Mouse (Mus musculus): ENCODE measurements around the gene Chchd1. TPM values are rescaled to one million over a fixed set of nuclear protein-coding genes. Genes with fewer than 3 reads are reported as not detected.
"Not testable (repeated sequence)": the region's sequence is repeated elsewhere in the genome, so short reads cannot be mapped to it uniquely, and the experiment has no call there.

The Chchd1 gene
- polyA plus RNA-seq, 1 experiment: 106 TPM

DNA sequence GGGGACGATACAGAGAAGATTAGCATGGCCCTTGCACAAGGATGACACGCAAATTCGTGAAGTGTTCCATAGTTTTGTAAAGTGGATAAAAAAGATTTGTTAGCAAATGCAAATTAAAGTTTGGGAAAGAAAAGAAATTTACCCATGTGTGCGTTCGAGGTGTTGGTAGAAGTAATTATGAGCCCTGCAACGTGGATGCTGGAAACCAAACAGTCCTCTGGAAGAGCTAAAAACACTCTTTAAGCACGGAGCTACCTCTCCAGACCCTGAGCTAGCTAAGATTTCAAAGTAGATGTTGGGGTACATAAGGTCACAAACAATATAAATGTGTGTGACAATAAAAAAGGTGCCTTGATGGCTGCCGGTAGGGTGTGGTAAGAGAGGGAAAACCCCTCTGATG, 1.3 kb upstream of the Chchd1 start:
- Histone ChIP-seq H3K4me3 (replicated peaks; ENCODE audit: control insufficient read depth, low read depth, low read length) (no peak overlapping the region), H3K4me1 (ENCODE audit: control insufficient read depth, insufficient read depth, low read length) (peaks cover 1% of the 10 kb centered on the region; the same call in 1 of the 2 replicates), H3K27ac (ENCODE audit: control insufficient read depth, insufficient read depth, low read depth, low read length, poor library complexity) (no peak overlapping the region)
- WGBS: 79% methylated on average over 8 of the region's 8 CpGs
- TF ChIP-seq CTCF (IDR thresholded peaks at IDR 0.05; ENCODE audit: control insufficient read depth, insufficient read depth, low read length) (no peak), POLR2A (IDR thresholded peaks at IDR 0.05; ENCODE audit: borderline replicate concordance, control insufficient read depth, low read depth, low read length) (no peak)

DNA sequence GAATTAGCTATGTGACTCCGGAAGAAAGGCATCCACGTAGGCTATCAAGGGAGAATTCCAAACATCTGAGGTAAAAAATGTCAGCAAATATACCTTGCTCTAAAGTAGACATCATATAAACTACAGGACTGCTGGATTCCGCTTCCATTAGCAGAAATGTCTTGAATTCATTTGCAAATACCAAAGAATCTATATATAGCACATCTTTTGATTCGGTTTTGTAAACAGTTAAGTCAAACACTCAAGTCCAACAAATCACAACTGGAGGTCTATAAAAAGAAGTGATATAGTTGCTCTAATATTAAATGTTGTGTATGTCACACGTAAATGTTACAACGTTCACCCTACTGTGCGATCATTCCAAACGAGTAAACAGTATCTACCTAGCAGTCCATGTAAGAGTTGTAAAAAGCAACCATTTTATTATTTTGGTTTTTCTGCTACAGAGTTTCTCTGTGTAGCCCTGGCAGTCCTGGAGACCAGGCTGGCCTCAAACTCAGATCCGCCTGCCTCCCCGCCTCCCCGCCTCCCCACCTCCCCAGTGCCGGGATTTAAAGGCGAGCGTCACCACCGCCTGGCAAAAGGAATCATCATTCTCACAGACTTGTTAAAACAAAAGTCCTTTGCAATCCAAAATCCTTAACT, 588 bp upstream of the Chchd1 start:
- Histone ChIP-seq H3K4me3 (replicated peaks; ENCODE audit: control insufficient read depth, low read depth, low read length) (peak overlapping the region; percentile 91), H3K4me1 (ENCODE audit: control insufficient read depth, insufficient read depth, low read length) (no peaks in the 10 kb centered on the region; the same call in 1 of the 2 replicates), H3K27ac (ENCODE audit: control insufficient read depth, insufficient read depth, low read depth, low read length, poor library complexity) (peak overlapping the region; percentile 24; the same call in 1 of the 2 replicates)
- TF ChIP-seq POLR2A (IDR thresholded peaks at IDR 0.05; ENCODE audit: borderline replicate concordance, control insufficient read depth, low read depth, low read length) (no peak), CTCF (IDR thresholded peaks at IDR 0.05; ENCODE audit: control insufficient read depth, insufficient read depth, low read length) (no peak)
- 14% methylated on average over 15 of the region's 15 CpGs for WGBS

DNA sequence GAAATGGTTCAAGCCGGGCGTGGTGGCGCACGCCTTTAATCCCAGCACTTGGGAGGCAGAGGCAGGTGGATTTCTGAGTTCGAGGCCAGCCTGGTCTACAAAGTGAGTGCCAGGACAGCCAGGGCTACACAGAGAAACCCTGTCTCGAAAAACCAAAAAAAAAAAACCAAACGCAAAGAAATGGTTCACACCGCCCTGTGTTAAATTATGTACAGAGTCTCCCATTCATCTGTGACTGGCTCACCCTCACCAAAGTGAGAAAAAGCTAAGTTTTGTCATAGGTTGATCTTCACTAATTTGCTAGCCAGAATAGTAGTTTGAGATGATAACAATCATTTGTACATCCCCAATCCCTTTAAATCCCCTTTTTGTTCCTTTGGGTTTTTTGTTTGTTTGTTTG, 655 bp downstream of the Chchd1 start:
- Histone ChIP-seq H3K27ac (ENCODE audit: control insufficient read depth, insufficient read depth, low read depth, low read length, poor library complexity) (peak overlapping the region; percentile 82), H3K4me3 (replicated peaks; ENCODE audit: control insufficient read depth, low read depth, low read length) (peak overlapping the region; percentile 91)
- H3K4me1 ChIP-seq (ENCODE audit: control insufficient read depth, insufficient read depth, low read length): not testable (repeated sequence)
- WGBS: 6% methylated on average over 8 of the region's 8 CpGs

DNA sequence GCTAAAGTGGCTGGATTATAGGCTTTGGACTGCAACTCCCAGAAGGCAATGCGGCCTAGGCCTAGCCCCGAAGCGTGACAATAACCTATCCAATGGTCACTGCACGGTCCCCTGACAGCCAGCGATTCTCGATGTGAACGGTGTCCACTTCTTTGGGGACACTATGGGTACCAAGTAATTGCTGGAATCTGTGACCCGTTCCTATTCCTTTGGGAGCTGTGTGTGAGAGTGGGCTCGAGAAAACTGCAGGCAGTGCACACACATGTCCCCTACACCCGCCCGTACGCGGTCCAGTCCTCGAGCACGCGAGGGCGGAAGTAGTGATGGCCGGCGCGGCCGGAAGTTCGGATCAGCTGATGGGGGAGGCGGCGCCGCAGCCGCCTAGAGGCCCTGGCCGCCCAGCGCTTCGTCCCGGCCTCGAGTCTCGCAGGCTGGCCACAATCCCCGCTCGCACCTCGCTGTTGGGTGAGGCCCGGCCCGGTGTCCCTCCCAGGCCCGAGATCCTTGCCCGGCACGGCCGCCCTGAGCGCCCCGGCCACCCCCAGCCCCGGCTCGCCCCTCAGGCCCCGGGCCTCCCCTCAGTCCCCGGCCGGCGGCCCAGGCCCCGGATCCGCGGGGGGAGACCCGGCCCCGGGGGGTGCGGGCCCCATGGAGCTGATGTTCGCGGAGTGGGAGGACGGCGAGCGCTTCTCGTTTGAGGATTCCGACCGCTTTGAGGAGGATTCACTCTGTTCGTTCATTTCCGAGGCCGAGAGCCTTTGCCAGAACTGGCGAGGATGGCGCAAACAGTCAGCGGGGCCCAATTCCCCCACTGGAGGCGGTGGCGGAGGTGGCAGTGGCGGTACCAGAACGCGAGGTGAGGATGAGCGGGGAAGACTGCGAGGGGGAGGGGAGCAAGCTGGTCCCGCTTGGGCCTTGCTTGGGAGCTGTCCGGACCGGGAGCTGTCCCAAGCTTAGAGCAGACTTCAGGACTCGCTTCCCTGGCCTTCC, 4.7 kb downstream of the Chchd1 start, which contains the start of gene Zswim8:
TSS of gene Zswim8 (plus strand) at position 352 of the 990 bp plus-strand sequence.
- peak; percentile 89; the same call in 1 of the 2 replicates for TF ChIP-seq POLR2A (IDR thresholded peaks at IDR 0.05; ENCODE audit: borderline replicate concordance, control insufficient read depth, low read depth, low read length)
- TF ChIP-seq CTCF (IDR thresholded peaks at IDR 0.05; ENCODE audit: control insufficient read depth, insufficient read depth, low read length): peak; percentile 18; the same call in 1 of the 2 replicates
- H3K4me3 ChIP-seq (replicated peaks; ENCODE audit: control insufficient read depth, low read depth, low read length): peak within 1 kb of the TSS; percentile 79
- H3K27ac ChIP-seq (ENCODE audit: control insufficient read depth, insufficient read depth, low read depth, low read length, poor library complexity): peak within 1 kb of the TSS; percentile 25
- WGBS: under 1% methylated on average over 80 of the region's 80 CpGs
- peaks cover 1% of the 10 kb centered on the region; the same call in 1 of the 2 replicates for H3K4me1 ChIP-seq (ENCODE audit: control insufficient read depth, insufficient read depth, low read length)

DNA sequence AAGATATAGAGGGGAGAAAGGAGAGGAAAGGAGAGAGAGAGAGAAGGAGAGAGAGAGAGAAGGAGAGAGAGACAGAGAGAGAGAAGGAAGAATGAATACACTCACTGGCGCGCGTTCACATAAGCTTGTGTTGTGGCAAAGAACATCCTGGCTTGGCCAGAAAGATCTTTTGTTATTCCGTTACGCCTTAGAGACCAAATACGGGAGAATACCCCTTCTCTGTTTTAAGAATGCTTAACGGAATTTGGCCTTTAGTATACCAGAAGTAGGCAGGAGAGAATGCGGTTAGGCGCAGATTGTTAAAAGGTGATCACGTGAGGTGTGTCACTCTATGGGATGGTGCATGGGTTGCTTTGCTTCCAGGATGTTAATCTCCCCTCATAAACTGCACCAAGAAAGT, 5.4 kb downstream of the Chchd1 start:
- H3K27ac ChIP-seq (ENCODE audit: control insufficient read depth, insufficient read depth, low read depth, low read length, poor library complexity): peak overlapping the region; percentile 25; the same call in 1 of the 2 replicates
- 4% methylated on average over 10 of the region's 10 CpGs for WGBS
- H3K4me1 ChIP-seq (ENCODE audit: control insufficient read depth, insufficient read depth, low read length): peaks cover 1% of the 10 kb centered on the region; the same call in 1 of the 2 replicates
- peak overlapping the region; percentile 79 for H3K4me3 ChIP-seq (replicated peaks; ENCODE audit: control insufficient read depth, low read depth, low read length)
- TF ChIP-seq CTCF (IDR thresholded peaks at IDR 0.05; ENCODE audit: control insufficient read depth, insufficient read depth, low read length) (no peak), POLR2A (IDR thresholded peaks at IDR 0.05; ENCODE audit: borderline replicate concordance, control insufficient read depth, low read depth, low read length) (no peak)

DNA sequence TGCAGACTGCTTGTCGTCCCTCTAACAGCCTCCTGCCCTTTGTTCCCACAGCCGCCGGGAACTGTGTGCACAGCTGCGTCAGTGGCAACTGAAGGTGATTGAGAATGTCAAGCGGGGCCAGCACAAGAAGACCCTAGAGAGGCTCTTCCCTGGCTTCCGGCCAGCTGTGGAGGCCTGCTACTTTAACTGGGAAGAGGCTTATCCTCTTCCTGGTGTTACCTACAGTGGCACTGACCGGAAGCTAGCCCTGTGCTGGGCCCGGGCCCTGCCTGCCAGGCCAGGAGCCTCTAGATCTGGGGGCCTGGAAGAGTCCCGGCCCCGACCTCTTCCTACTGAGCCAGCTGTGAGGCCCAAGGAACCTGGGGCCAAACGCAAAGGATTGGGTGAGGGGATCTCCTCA, 11.0 kb downstream of the Chchd1 start:
- Histone ChIP-seq H3K4me1 (ENCODE audit: control insufficient read depth, insufficient read depth, low read length) (no peaks in the 10 kb centered on the region; the same call in 1 of the 2 replicates), H3K4me3 (replicated peaks; ENCODE audit: control insufficient read depth, low read depth, low read length) (no peak overlapping the region), H3K27ac (ENCODE audit: control insufficient read depth, insufficient read depth, low read depth, low read length, poor library complexity) (no peak overlapping the region)
- no peak for TF ChIP-seq POLR2A (IDR thresholded peaks at IDR 0.05; ENCODE audit: borderline replicate concordance, control insufficient read depth, low read depth, low read length)
- TF ChIP-seq CTCF (IDR thresholded peaks at IDR 0.05; ENCODE audit: control insufficient read depth, insufficient read depth, low read length): no peak
- 92% methylated on average over 11 of the region's 11 CpGs for WGBS

DNA sequence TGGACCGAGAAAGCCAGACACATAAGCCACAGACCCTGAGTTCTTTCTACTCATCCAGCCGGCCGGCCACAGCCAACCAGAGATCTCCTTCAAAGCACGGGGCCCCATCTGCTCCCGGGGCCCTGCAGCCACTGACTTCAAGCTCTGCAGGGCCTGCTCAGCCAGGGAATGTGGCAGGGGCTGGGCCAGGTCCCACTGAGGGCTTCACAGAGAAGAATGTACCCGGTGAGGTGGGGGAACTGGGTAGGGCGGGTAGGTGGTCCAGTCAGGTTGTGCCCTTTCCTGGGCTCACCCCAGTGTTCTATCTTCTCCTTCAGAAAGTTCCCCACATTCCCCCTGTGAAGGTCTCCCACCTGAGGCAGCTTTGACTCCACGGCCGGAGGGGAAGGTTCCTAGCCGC, 15.6 kb downstream of the Chchd1 start:
- 87% methylated on average over 10 of the region's 10 CpGs for WGBS

DNA sequence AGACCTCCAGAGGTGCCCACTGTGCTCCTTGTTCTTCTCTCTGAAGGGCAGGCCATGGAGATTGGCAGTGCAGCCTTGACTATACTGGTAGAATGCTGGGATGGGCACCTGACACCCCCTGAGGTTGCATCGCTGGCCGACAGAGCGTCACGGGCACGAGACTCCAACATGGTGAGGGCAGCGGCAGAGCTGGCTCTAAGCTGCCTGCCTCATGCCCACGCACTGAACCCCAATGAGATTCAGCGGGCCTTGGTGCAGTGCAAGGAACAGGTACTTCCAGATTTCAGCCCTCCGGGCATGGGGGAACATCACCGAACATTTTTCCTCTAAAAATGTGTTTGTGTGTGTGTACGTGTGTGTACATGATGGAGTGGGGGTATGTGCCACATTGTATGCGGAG, 17.0 kb downstream of the Chchd1 start:
- TF ChIP-seq POLR2A (IDR thresholded peaks at IDR 0.05; ENCODE audit: borderline replicate concordance, control insufficient read depth, low read depth, low read length) (no peak), CTCF (IDR thresholded peaks at IDR 0.05; ENCODE audit: control insufficient read depth, insufficient read depth, low read length) (no peak)
- Histone ChIP-seq H3K4me3 (replicated peaks; ENCODE audit: control insufficient read depth, low read depth, low read length) (no peak overlapping the region), H3K4me1 (ENCODE audit: control insufficient read depth, insufficient read depth, low read length) (no peaks in the 10 kb centered on the region), H3K27ac (ENCODE audit: control insufficient read depth, insufficient read depth, low read depth, low read length, poor library complexity) (no peak overlapping the region)
- WGBS: 91% methylated on average over 12 of the region's 12 CpGs

More for the DNA sequence above, 15.6 kb downstream of the Chchd1 start:
- Histone ChIP-seq H3K27ac (ENCODE audit: control insufficient read depth, insufficient read depth, low read depth, low read length, poor library complexity) (no peak overlapping the region), H3K4me3 (replicated peaks; ENCODE audit: control insufficient read depth, low read depth, low read length) (no peak overlapping the region), H3K4me1 (ENCODE audit: control insufficient read depth, insufficient read depth, low read length) (no peaks in the 10 kb centered on the region)
- TF ChIP-seq CTCF (IDR thresholded peaks at IDR 0.05; ENCODE audit: control insufficient read depth, insufficient read depth, low read length) (no peak), POLR2A (IDR thresholded peaks at IDR 0.05; ENCODE audit: borderline replicate concordance, control insufficient read depth, low read depth, low read length) (no peak)
